ENCODE assay signal across 25 mouse cellular contexts in genomic region chr1:176979235-176979634, GRCm38 (mm10).
"Had no signal": no experiment of that assay in that cellular context is flagged by ENCODE, and none has a peak within 500 bp of the region (broad histone marks: within the 10 kb centered on the region; RNA-seq: fewer than 3 reads in every experiment).

No protein-coding gene starts in this region.

- H3K4me1 ChIP-seq: intestine, embryonic 15.5 days; limb, embryonic 10.5 days; liver, embryonic 12.5 days; neural tube, embryonic 13.5 days had no signal

- ATAC-seq: intestine, embryonic 15.5 days; liver, embryonic 12.5 days had no signal

- DNase-seq: kidney, adult 11 months; kidney, adult 8-10 months; kidney, postnatal 14 days; kidney, postnatal 4 days; liver; lung, adult 18-20 months; lung, postnatal 10 days; lung, postnatal 36 days; midbrain, embryonic 14.5 days; retina, postnatal 1 day; right cerebral cortex, postnatal 25 days; spleen, adult 18-20 months; thymus, adult 18-20 months; thymus, postnatal 36 days had no signal

- H3K27ac ChIP-seq: intestine, embryonic 15.5 days; kidney, embryonic 15.5 days; limb, embryonic 10.5 days; limb, embryonic 13.5 days; liver, embryonic 12.5 days; liver, embryonic 15.5 days; lung, embryonic 15.5 days; neural tube, embryonic 13.5 days; stomach, embryonic 15.5 days had no signal

- H3K4me3 ChIP-seq: intestine, embryonic 15.5 days; kidney, embryonic 15.5 days; limb, embryonic 10.5 days; limb, embryonic 13.5 days; liver, embryonic 12.5 days; liver, embryonic 15.5 days; lung, embryonic 15.5 days; megakaryocyte, embryonic 14.5 days; myocyte; neural tube, embryonic 13.5 days; stomach, embryonic 15.5 days had no signal
